Mouse (Mus musculus) erythroblast, adult 5-6 weeks (primary cell): Measurements from ENCODE around the gene Zfp74. TPM values are rescaled to one million over a fixed set of nuclear protein-coding genes. Genes with fewer than 3 reads are reported as not detected.

Source experiments
- ATAC-seq: replicated peaks from 2 replicates; pipeline ENCODE4 v1.8.0; 2016; ENCODE audit warnings: moderate number of reproducible peaks, mild to moderate bottlenecking, moderate TSS enrichment, inconsistent platforms; ENCODE audit not compliant: poor library complexity, low FRiP score, severe bottlenecking
- total RNA-seq, 2 experiments: library from RNA; stranded (forward) in 1 of 2; stranded (reverse) in 1 of 2; fragments of 150-400 nt in 1 of 2; fragments of 200-764, 138-1000 nt in 1 of 2; gene quantifications; 2 replicates each; pipeline versions ENCODE4 v1.2.3 to v1.2.4; 2015 to 2017; ENCODE audit warnings: low replicate concordance in 2 of 2

Zfp74 gene
- total RNA-seq, 2 experiments from 2014 or later, result 1.4 to 2.3 TPM

DNA sequence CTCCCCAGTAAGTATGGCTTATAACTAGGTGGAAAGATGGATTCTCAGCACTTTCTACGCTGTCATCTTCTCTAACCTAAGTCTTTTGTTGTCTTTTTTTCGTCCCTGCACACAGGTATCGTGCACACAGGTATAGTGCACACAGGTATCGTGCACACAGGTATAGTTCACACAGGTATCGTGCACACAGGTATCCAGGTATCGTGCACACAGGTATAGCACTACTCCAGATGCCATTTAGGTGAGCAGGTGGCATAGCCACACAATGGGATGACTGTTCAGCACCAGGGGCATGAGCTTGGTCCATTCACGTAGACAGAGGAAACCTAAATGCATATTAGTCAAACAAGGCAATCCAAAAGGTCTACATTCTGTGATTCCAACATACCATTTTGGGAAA is 63.4 kb downstream of the Zfp74 start:
- ATAC-seq, result no peak

DNA sequence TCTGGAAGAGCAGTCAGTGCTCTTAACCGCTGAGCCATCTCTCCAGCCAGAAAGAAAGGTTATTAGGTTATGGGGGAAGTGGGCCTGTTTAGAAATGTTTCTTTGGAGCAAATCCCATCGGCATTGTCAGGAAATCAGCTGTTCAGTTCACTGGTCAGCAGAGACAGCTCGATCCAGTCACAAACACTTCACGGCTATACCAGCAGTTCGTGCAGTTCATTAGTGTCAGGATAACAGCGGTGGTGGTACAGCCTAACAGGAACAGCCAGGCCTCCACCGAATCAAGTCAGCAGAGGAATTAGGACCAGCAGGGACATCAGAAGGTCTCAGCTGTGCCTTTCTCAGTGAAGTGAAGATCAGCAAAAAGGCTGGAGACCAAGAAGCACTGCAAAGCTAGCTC is 73.0 kb downstream of the Zfp74 start:
- no peak for ATAC-seq

Other genes with a start within 250 kb of the Zfp74 start
- not detected in 2 replicates for gene Catsperg2, start 227.1 kb downstream of the Zfp74 start, total RNA-seq (2015; ENCODE audit: low replicate concordance)
- not detected in 2 replicates for gene Catsperg2, start 227.1 kb downstream of the Zfp74 start, total RNA-seq (2017; ENCODE audit: low replicate concordance)
- 1.7 and 3.8 TPM in 2 replicates for gene Zfp84, start 185.5 kb downstream of the Zfp74 start, total RNA-seq (2015; ENCODE audit: low replicate concordance)
- gene Zfp84, start 185.5 kb downstream of the Zfp74 start, total RNA-seq (2017; ENCODE audit: low replicate concordance), result 3.2 and 3.6 TPM in 2 replicates
- not detected in 2 replicates for gene Zfp30, start 170.1 kb downstream of the Zfp74 start, total RNA-seq (2015; ENCODE audit: low replicate concordance)
- gene Zfp30, start 170.1 kb downstream of the Zfp74 start, total RNA-seq (2017; ENCODE audit: low replicate concordance), result not detected in 2 replicates
- 0.42 and 0.77 TPM in 2 replicates for gene Zfp790, start 138.0 kb downstream of the Zfp74 start, total RNA-seq (2015; ENCODE audit: low replicate concordance)
- 2.6 and 4.5 TPM in 2 replicates for gene Zfp790, start 138.0 kb downstream of the Zfp74 start, total RNA-seq (2017; ENCODE audit: low replicate concordance)
- 0.63 TPM in 1 of 2 replicates, not detected in the other for gene Zfp940, start 100.4 kb downstream of the Zfp74 start, total RNA-seq (2015; ENCODE audit: low replicate concordance)
- not detected in 2 replicates for gene Zfp940, start 100.4 kb downstream of the Zfp74 start, total RNA-seq (2017; ENCODE audit: low replicate concordance)
- 1.5 TPM in 1 of 2 replicates, not detected in the other for gene Zfp420, start 94.1 kb downstream of the Zfp74 start, total RNA-seq (2015; ENCODE audit: low replicate concordance)
- 0.26 and 0.28 TPM in 2 replicates for gene Zfp420, start 94.1 kb downstream of the Zfp74 start, total RNA-seq (2017; ENCODE audit: low replicate concordance)
- 1.0 and 1.2 TPM in 2 replicates for gene Zfp27, start 47.5 kb downstream of the Zfp74 start, total RNA-seq (2015; ENCODE audit: low replicate concordance)
- gene Zfp27, start 47.5 kb downstream of the Zfp74 start, total RNA-seq (2017; ENCODE audit: low replicate concordance), result 1.4 and 1.7 TPM in 2 replicates
- not detected in 2 replicates for gene Zfp383, start 45.9 kb downstream of the Zfp74 start, total RNA-seq (2015; ENCODE audit: low replicate concordance)
- not detected in 2 replicates for gene Zfp383, start 45.9 kb downstream of the Zfp74 start, total RNA-seq (2017; ENCODE audit: low replicate concordance)
- gene Zfp568, start 29.9 kb upstream of the Zfp74 start, total RNA-seq (2015; ENCODE audit: low replicate concordance), result 2.5 and 3.5 TPM in 2 replicates
- gene Zfp568, start 29.9 kb upstream of the Zfp74 start, total RNA-seq (2017; ENCODE audit: low replicate concordance), result 3.0 and 4.2 TPM in 2 replicates
- gene Zfp14, start 97.3 kb upstream of the Zfp74 start, total RNA-seq (2015; ENCODE audit: low replicate concordance), result not detected in 2 replicates
- 1.7 TPM in 1 of 2 replicates, not detected in the other for gene Zfp14, start 97.3 kb upstream of the Zfp74 start, total RNA-seq (2017; ENCODE audit: low replicate concordance)
- not detected in 2 replicates for gene Zfp82, start 118.8 kb upstream of the Zfp74 start, total RNA-seq (2015; ENCODE audit: low replicate concordance)
- gene Zfp82, start 118.8 kb upstream of the Zfp74 start, total RNA-seq (2017; ENCODE audit: low replicate concordance), result 0.84 TPM in 1 of 2 replicates, not detected in the other
- gene Gm26920, start 136.3 kb upstream of the Zfp74 start, total RNA-seq (2015; ENCODE audit: low replicate concordance), result not detected in 2 replicates
- not detected in 2 replicates for gene Gm26920, start 136.3 kb upstream of the Zfp74 start, total RNA-seq (2017; ENCODE audit: low replicate concordance)
- gene Zfp566, start 136.4 kb upstream of the Zfp74 start, total RNA-seq (2015; ENCODE audit: low replicate concordance), result 0.38 and 2.1 TPM in 2 replicates
- 0.34 TPM in 1 of 2 replicates, not detected in the other for gene Zfp566, start 136.4 kb upstream of the Zfp74 start, total RNA-seq (2017; ENCODE audit: low replicate concordance)
- gene Zfp260, start 140.7 kb upstream of the Zfp74 start, total RNA-seq (2015; ENCODE audit: low replicate concordance), result 12.7 and 14.6 TPM in 2 replicates
- gene Zfp260, start 140.7 kb upstream of the Zfp74 start, total RNA-seq (2017; ENCODE audit: low replicate concordance), result 4.5 and 10.7 TPM in 2 replicates
- 0.63 and 1.2 TPM in 2 replicates for gene Zfp382, start 167.9 kb upstream of the Zfp74 start, total RNA-seq (2015; ENCODE audit: low replicate concordance)
- gene Zfp382, start 167.9 kb upstream of the Zfp74 start, total RNA-seq (2017; ENCODE audit: low replicate concordance), result 1.3 and 3.3 TPM in 2 replicates
- 21.5 and 34.4 TPM in 2 replicates for gene Zfp146, start 215.7 kb upstream of the Zfp74 start, total RNA-seq (2015; ENCODE audit: low replicate concordance)
- 30.3 and 56.9 TPM in 2 replicates for gene Zfp146, start 215.7 kb upstream of the Zfp74 start, total RNA-seq (2017; ENCODE audit: low replicate concordance)
- not detected in 2 replicates for gene Cox7a1, start 230.1 kb upstream of the Zfp74 start, total RNA-seq (2015; ENCODE audit: low replicate concordance)
- not detected in 2 replicates for gene Cox7a1, start 230.1 kb upstream of the Zfp74 start, total RNA-seq (2017; ENCODE audit: low replicate concordance)
- 121 and 178 TPM in 2 replicates for gene Capns1, start 244.7 kb upstream of the Zfp74 start, total RNA-seq (2015; ENCODE audit: low replicate concordance)
- 60.6 and 91.3 TPM in 2 replicates for gene Capns1, start 244.7 kb upstream of the Zfp74 start, total RNA-seq (2017; ENCODE audit: low replicate concordance)